Mouse (Mus musculus) testis, adult 2 months (tissue): ENCODE measurements around the gene Lzts2. TPM values are rescaled to one million over a fixed set of nuclear protein-coding genes. Genes with fewer than 3 reads are reported as not detected.

Source experiments
- H3K27ac ChIP-seq: fragments of 200-500 bp; 2 replicates; pipeline ENCODE4 v1.5.1; 2012; ENCODE audit warnings: low read depth, low read length; ENCODE audit not compliant: control insufficient read depth, insufficient read depth
- H3K27me3 ChIP-seq: fragments of 200-500 bp; 2 replicates; pipeline ENCODE4 v1.6.1; 2012; ENCODE audit warnings: mild to moderate bottlenecking, low read length, moderate library complexity; ENCODE audit not compliant: control insufficient read depth, insufficient read depth
- H3K36me3 ChIP-seq: fragments of 200-500 bp; 2 replicates; pipeline ENCODE4 v1.6.1; 2012; ENCODE audit warnings: mild to moderate bottlenecking, low read length; ENCODE audit not compliant: control insufficient read depth, insufficient read depth
- H3K4me1 ChIP-seq: fragments of 200-500 bp; 2 replicates; pipeline ENCODE4 v1.6.1; 2012; ENCODE audit warnings: low read length; ENCODE audit not compliant: control insufficient read depth, insufficient read depth
- H3K4me3 ChIP-seq: fragments of 200-500 bp; 2 replicates; pipeline ENCODE4 v1.5.1; 2012; ENCODE audit warnings: low read depth, mild to moderate bottlenecking, low read length, moderate library complexity, mixed read lengths; ENCODE audit not compliant: control insufficient read depth
- CTCF ChIP-seq: fragments of 200-500 bp; IDR thresholded peaks from 2 replicates; pipeline ENCODE4 v1.5.1; 2012; ENCODE audit warnings: low read depth, mild to moderate bottlenecking, inconsistent platforms, low read length, moderate library complexity; ENCODE audit not compliant: control insufficient read depth, insufficient read depth, insufficient replicate concordance
- POLR2A ChIP-seq: fragments of 200-500 bp; IDR thresholded peaks from 2 replicates; pipeline ENCODE4 v1.6.1; 2012; ENCODE audit warnings: low read depth, mild to moderate bottlenecking, inconsistent platforms, low read length, moderate library complexity; ENCODE audit not compliant: control insufficient read depth
- polyA plus RNA-seq: library from polyadenylated mRNA; depleted of rRNA; stranded (reverse); fragments of >200 nt; gene quantifications from 2 replicates; pipeline ENCODE4 v1.2.3, GENCODE M21; 2012

The Lzts2 gene
- polyA plus RNA-seq, 1 experiment = 36.2 TPM

DNA sequence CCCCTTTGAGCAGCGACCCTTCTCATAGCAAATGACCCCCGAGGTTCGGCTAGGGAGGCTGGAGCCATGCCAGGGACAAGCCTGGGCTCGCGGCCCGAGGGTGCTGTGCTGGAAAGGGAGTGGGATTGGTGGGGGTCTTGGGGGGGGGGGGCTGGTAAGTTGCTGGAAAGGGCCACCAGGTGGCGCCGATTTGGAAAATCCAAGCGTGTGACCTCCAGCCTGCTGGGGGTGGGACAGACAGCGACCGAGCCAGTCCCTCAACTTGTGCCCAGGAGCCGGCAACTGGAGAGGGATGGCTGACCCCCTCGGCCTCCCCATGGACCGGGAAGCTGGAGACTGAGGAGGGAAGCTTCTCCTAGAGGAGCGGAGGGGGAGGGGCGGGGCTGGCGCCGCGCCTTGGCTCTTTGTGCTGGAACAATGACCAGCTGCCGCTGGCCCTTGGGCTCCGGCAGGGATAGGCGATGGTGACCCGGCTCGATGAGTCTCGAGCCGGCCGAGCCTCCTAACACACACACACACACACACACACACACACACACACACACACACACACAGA lies 3.1 kb downstream of the Lzts2 start:
- no peaks in the 10 kb centered on the region for H3K36me3 ChIP-seq

DNA sequence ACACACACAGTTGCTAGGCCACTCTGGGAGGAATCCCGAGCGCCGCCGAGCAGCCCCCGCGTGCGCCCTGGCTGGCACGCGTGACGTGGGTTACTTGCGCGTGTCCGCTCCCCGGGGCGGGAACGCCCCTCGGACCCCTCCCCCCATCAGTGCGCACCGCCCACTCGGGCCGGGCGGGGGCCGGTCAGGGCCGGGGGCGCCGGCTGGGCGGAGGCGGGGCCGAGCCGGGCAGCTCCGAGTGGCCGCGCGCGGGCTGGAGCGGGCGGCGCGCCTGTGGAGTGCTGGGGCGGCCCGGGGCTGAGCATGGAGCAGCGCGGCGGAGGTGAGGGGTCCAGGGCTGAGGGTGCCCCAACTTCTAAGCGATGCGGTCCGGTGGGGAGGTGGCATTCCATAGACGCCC lies 3.7 kb downstream of the Lzts2 start:
- H3K36me3 ChIP-seq = no peaks in the 10 kb centered on the region
- peak overlapping the region; percentile 84 for H3K4me3 ChIP-seq
- H3K4me1 ChIP-seq = peaks cover 30% of the 10 kb centered on the region
- peak overlapping the region; percentile 62 for H3K27ac ChIP-seq
- 0 out of 2 replicates have a peak, but pooled peaks have one; percentile 30 for TF ChIP-seq POLR2A
- TF ChIP-seq CTCF = no peak
- H3K27me3 ChIP-seq = peaks cover 3% of the 10 kb centered on the region

More for the DNA sequence above, 3.1 kb downstream of the Lzts2 start:
- peaks cover 30% of the 10 kb centered on the region for H3K4me1 ChIP-seq
- peak overlapping the region; percentile 84 for H3K4me3 ChIP-seq
- peaks cover 3% of the 10 kb centered on the region for H3K27me3 ChIP-seq
- TF ChIP-seq CTCF = no peak
- TF ChIP-seq POLR2A = peak; percentile 58; the same call in 1 of the 2 replicates
- peak overlapping the region; percentile 86 for H3K27ac ChIP-seq

DNA sequence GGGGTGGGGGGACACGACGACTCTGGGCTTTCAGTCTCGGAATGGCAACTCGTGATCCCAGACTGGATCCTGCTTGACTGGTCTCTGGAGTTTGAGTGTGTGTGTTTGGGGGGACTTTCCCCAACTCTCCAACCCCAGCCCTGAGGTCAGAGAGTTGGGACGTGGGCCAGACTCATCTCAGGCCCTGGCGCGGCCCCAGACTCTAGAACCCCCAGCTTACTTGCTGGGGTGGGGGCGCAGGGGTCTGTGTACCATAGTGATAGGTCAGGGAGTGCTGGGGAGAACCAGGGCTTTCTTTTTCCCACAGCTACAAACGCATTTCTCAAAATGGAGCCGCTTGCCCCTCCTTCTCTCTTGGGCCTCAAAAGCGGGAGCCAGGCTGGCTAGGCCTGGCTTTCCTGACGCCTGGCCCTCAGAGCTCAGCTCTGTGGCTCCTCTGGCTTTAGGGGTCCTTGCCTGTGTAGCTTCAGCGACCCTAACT lies 4.2 kb downstream of the Lzts2 start:
- peaks cover 30% of the 10 kb centered on the region for H3K4me1 ChIP-seq

DNA sequence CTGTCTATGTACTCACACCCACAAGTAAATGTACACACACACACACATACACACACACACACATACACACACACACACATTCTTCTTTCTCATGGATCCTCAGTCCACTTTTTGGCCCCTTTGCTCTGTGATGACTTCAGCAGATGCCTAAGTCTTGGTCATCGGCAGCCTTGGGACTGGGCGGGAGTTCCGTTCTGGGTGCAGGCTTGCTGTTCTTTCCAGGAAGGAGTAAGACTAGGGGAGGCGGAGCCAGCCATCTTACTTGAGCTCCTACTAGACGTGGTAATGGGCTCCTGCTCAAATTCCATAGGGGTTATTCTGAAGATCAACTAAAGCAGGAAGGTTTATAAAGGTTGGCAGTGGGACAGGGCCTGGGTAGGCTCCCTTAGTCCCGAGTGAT lies 6.1 kb downstream of the Lzts2 start:
- Histone ChIP-seq H3K4me3 (no peak overlapping the region), H3K27ac (no peak overlapping the region), H3K36me3 (no peaks in the 10 kb centered on the region), H3K27me3 (peaks cover 3% of the 10 kb centered on the region), H3K4me1 (peaks cover 29% of the 10 kb centered on the region)
- TF ChIP-seq CTCF (no peak), POLR2A (no peak)

More for the DNA sequence above, 4.2 kb downstream of the Lzts2 start:
- Histone ChIP-seq H3K36me3 (no peaks in the 10 kb centered on the region), H3K27me3 (peaks cover 3% of the 10 kb centered on the region), H3K27ac (peak overlapping the region; percentile 86), H3K4me3 (peak overlapping the region; percentile 84)
- TF ChIP-seq POLR2A = no peak

DNA sequence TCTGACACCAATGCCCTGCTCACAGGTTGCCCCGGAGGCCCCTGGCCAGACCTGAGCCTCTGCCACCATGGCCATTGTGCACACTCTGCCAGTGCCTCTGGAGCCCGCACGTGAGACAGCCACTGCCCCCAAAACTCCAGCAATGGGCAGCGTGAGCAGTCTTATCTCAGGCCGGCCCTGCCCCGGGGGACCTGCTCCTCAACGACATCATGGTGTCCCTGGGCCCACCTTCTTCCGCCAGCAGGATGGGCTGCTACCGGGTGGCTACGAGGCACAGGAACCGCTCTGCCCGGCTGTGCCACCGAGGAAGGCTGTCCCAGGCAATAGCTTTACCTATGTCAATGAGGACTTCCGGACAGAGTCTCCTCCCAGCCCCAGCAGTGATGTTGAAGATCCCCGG lies 7.1 kb downstream of the Lzts2 start:
- no peak overlapping the region for H3K4me3 ChIP-seq
- no peak overlapping the region for H3K27ac ChIP-seq
- no peaks in the 10 kb centered on the region; the same call in none of the 2 replicates for H3K27me3 ChIP-seq
- no peak for TF ChIP-seq POLR2A
- no peak for TF ChIP-seq CTCF
- H3K36me3 ChIP-seq = no peaks in the 10 kb centered on the region
- peaks cover 27% of the 10 kb centered on the region for H3K4me1 ChIP-seq

DNA sequence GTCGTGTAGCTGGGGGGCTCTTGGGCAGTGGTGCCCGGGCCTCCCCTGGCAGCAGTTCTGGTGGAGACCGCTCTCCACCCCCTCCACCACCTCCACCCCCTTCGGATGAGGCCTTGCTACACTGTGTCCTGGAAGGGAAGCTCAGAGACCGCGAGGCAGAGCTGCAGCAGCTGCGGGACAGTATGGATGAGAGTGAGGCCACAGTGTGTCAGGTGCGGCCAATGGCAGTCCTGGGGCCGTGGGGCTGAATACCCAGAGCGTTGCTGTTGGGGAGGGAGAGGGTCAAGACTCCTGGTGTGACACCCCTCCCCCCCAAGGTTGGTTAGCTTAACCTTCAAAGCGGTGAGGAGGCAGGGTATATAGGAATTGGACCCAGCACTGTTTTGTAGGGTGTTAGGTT lies 9.8 kb downstream of the Lzts2 start:
- peaks cover 26% of the 10 kb centered on the region for H3K4me1 ChIP-seq

DNA sequence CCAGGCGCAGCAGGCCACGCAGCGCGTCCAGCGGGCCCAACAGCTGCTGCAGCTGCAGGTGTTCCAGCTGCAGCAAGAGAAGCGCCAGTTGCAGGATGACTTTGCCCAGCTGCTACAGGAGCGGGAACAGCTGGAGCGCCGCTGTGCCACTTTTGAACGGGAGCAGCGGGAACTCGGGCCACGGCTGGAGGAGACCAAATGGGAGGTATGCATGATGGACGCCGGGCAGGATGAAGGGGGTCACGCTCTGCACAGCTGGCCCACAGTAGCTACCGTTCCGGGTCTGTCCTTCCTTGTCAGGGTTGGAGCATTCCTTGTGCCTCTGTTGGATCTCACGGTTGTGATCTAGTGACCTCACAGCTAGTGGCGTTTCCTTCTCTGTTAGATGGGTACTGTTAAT lies 10.6 kb downstream of the Lzts2 start:
- Histone ChIP-seq H3K4me1 (peaks cover 31% of the 10 kb centered on the region), H3K36me3 (no peaks in the 10 kb centered on the region), H3K27ac (no peak overlapping the region), H3K4me3 (peak overlapping the region; percentile 53), H3K27me3 (no peaks in the 10 kb centered on the region; the same call in 1 of the 2 replicates)
- TF ChIP-seq POLR2A = no peak

More for the DNA sequence above, 9.8 kb downstream of the Lzts2 start:
- Histone ChIP-seq H3K36me3 (no peaks in the 10 kb centered on the region), H3K27ac (no peak overlapping the region), H3K27me3 (no peaks in the 10 kb centered on the region; the same call in 1 of the 2 replicates), H3K4me3 (no peak overlapping the region)
- no peak for TF ChIP-seq POLR2A

DNA sequence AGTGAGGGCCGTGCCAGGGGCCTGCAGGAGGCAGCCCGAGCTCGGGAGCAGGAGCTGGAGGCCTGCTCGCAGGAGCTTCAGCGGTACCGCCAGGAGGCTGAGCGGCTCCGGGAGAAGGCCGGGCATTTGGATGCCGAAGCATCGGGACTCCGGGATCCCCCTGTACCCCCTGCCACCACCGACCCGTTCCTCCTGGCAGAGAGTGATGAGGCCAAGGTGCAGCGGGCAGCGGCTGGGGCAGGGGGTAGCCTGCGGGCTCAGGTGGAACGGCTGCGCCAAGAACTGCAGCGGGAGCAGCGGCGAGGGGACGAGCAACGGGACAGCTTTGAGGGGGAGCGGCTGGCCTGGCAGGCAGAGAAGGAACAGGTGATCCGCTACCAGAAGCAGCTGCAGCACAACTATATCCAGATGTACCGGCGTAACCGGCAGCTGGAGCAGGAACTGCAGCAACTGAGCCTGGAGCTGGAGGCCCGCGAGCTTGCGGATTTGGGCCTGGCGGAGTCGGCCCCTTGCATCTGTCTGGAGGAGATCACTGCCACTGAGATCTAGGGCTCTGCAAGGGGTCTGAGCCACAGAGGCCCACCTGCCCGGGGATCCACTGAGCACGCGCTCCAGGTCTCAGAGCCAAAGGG lies 11.8 kb downstream of the Lzts2 start:
- peaks cover 30% of the 10 kb centered on the region for H3K4me1 ChIP-seq
- no peaks in the 10 kb centered on the region; the same call in 1 of the 2 replicates for H3K27me3 ChIP-seq
- no peaks in the 10 kb centered on the region for H3K36me3 ChIP-seq
- TF ChIP-seq POLR2A = no peak
- TF ChIP-seq CTCF = no peak
- no peak overlapping the region for H3K4me3 ChIP-seq
- H3K27ac ChIP-seq = no peak overlapping the region
